Mouse (Mus musculus) hindbrain, embryonic 14.5 days (tissue): ENCODE data around the gene Acot7. TPM values are rescaled to one million over a fixed set of nuclear protein-coding genes. Genes with fewer than 3 reads are reported as not detected.

Source experiments
- ATAC-seq: fragments of 200-750 bp; cut with Nextera tagmentation; 2 replicates; pipeline ENCODE4 v1.8.0; 2017; ENCODE audit warnings: moderate number of reproducible peaks, mild to moderate bottlenecking, moderate TSS enrichment, moderate library complexity; ENCODE audit not compliant: low FRiP score
- DNase-seq: peaks from one replicate; pipeline ENCODE4 v3.0.0-alpha.2; 2015; ENCODE audit warnings: low spot score
- H3K27ac ChIP-seq: fragments of 300-500 bp; sonication (generic); 2 replicates; pipeline ENCODE4 v1.5.1; 2014; ENCODE audit warnings: mild to moderate bottlenecking, moderate library complexity
- H3K27me3 ChIP-seq: fragments of 300-500 bp; sonication (generic); 2 replicates; pipeline ENCODE4 v1.6.1; 2014; ENCODE audit warnings: mild to moderate bottlenecking, low read length, mixed read lengths; ENCODE audit not compliant: control insufficient read depth, insufficient read depth
- H3K36me3 ChIP-seq: fragments of 300-500 bp; sonication (generic); replicated peaks from 2 replicates; pipeline ENCODE4 v1.6.1; 2014; ENCODE audit not compliant: control insufficient read depth, insufficient read depth
- H3K4me1 ChIP-seq: fragments of 300-500 bp; sonication (generic); replicated peaks from 2 replicates; pipeline ENCODE4 v1.6.1; 2014; ENCODE audit warnings: antibody characterized with exemption, low read length, mixed read lengths; ENCODE audit not compliant: control insufficient read depth, insufficient read depth
- H3K4me2 ChIP-seq: fragments of 300-500 bp; sonication (generic); replicated peaks from 2 replicates; pipeline ENCODE4 v1.6.1; 2014; ENCODE audit warnings: mild to moderate bottlenecking, moderate library complexity
- H3K4me3 ChIP-seq: fragments of 300-500 bp; sonication (generic); replicated peaks from 2 replicates; pipeline ENCODE4 v1.5.1; 2014; ENCODE audit warnings: mild to moderate bottlenecking, low read length
- H3K9ac ChIP-seq: fragments of 300-500 bp; sonication (generic); 2 replicates; pipeline ENCODE4 v1.6.1; 2014
- H3K9me3 ChIP-seq: fragments of 300-500 bp; sonication (generic); 2 replicates; pipeline ENCODE4 v1.6.1; 2016; ENCODE audit warnings: low read length; ENCODE audit not compliant: control insufficient read depth
- WGBS: fragments of 180-500 bp; shearing (Covaris S2); extraction: QIAGEN DNeasy Blood & Tissue Kit; methylation state at CpG from one replicate; pipeline ENCODE4 v1.1.7; 2014; 5-methylcytosine and 5-hydroxymethylcytosine counted together
- polyA plus RNA-seq: library from polyadenylated mRNA; unstranded; fragments of >200 nt; fragmentation: Nextera tagmentation; extraction: Ambion mirVana; gene quantifications from 2 replicates; pipeline ENCODE4 v1.2.1, GENCODE M21; 2014

The Acot7 gene
- polyA plus RNA-seq, 1 experiment from 2014 or later: 352 TPM

GRCm38 (mm10) chr4:152262187-152262586 lies 84.3 kb downstream of the Acot7 start:
- DNase-seq (no peak), ATAC-seq (no peak)
- no peak overlapping the region for H3K9ac ChIP-seq
- no peak overlapping the region for H3K4me3 ChIP-seq
- H3K27ac ChIP-seq: no peak overlapping the region
- no peak overlapping the region for H3K4me2 ChIP-seq
- H3K4me1 ChIP-seq: no peaks in the 10 kb centered on the region; the same call in 1 of the 2 replicates
- 64% methylated on average over 9 of the region's 9 CpGs for WGBS
- H3K27me3 ChIP-seq: no peaks in the 10 kb centered on the region
- H3K9me3 ChIP-seq: no peaks in the 10 kb centered on the region
- 0 out of 2 replicates have a peak, but pooled peaks cover 3% of the 10 kb centered on the region for H3K36me3 ChIP-seq

DNA sequence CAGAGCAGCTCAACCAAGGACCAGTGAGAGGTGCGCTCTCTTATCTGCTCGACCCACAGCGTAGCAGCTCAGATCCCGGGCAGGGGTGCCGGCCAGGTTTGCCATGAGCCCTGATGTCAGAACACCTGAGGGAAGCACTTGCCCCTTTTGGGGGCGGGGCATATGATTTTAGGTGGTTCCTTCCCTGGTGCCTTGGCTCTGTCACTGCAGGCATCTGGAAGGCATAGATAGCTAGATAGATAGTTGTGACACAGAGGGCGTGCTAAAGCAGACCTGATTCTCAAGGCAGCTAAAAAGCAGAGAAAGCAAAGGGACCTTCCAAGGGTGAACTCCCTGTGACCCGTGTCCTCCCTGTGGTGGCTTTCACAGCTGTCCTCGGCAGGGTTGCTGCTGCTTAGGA lies 85.2 kb downstream of the Acot7 start:
- Histone ChIP-seq H3K4me3 (no peak overlapping the region), H3K4me2 (no peak overlapping the region), H3K36me3 (peaks cover 5% of the 10 kb centered on the region; the same call in 1 of the 2 replicates), H3K27ac (no peak overlapping the region), H3K27me3 (no peaks in the 10 kb centered on the region), H3K4me1 (no peaks in the 10 kb centered on the region; the same call in 1 of the 2 replicates), H3K9me3 (no peaks in the 10 kb centered on the region), H3K9ac (no peak overlapping the region)
- WGBS: 62% methylated on average over 9 of the region's 9 CpGs
- ATAC-seq: no peak
- no peak for DNase-seq

- Histone ChIP-seq H3K27ac (no peak overlapping the region), H3K9ac (no peak overlapping the region), H3K4me2 (no peak overlapping the region), H3K4me3 (no peak overlapping the region), H3K27me3 (0 out of 2 replicates have a peak, but pooled peaks cover under 1% of the 10 kb centered on the region), H3K36me3 (peaks cover 10% of the 10 kb centered on the region), H3K4me1 (no peaks in the 10 kb centered on the region; the same call in none of the 2 replicates), H3K9me3 (no peaks in the 10 kb centered on the region)
- WGBS: 31% methylated on average over 10 of the region's 10 CpGs
- no peak for DNase-seq
- peak; percentile 22; the same call in 1 of the 2 replicates for ATAC-seq
Observed at GRCm38 (mm10) chr4:152263512-152264176, 85.7 kb downstream of the Acot7 start.

GRCm38 (mm10) chr4:152264177-152264530 lies 86.2 kb downstream of the Acot7 start:
- DNase-seq (no peak), ATAC-seq (no peak)
- no peak overlapping the region for H3K9ac ChIP-seq
- no peak overlapping the region for H3K27ac ChIP-seq
- H3K4me1 ChIP-seq: no peaks in the 10 kb centered on the region; the same call in none of the 2 replicates
- no peak overlapping the region for H3K4me3 ChIP-seq
- WGBS: 57% methylated on average over 4 of the region's 4 CpGs
- H3K36me3 ChIP-seq: peaks cover 11% of the 10 kb centered on the region
- H3K27me3 ChIP-seq: 0 out of 2 replicates have a peak, but pooled peaks cover 5% of the 10 kb centered on the region
- no peaks in the 10 kb centered on the region for H3K9me3 ChIP-seq
- H3K4me2 ChIP-seq: no peak overlapping the region

DNA sequence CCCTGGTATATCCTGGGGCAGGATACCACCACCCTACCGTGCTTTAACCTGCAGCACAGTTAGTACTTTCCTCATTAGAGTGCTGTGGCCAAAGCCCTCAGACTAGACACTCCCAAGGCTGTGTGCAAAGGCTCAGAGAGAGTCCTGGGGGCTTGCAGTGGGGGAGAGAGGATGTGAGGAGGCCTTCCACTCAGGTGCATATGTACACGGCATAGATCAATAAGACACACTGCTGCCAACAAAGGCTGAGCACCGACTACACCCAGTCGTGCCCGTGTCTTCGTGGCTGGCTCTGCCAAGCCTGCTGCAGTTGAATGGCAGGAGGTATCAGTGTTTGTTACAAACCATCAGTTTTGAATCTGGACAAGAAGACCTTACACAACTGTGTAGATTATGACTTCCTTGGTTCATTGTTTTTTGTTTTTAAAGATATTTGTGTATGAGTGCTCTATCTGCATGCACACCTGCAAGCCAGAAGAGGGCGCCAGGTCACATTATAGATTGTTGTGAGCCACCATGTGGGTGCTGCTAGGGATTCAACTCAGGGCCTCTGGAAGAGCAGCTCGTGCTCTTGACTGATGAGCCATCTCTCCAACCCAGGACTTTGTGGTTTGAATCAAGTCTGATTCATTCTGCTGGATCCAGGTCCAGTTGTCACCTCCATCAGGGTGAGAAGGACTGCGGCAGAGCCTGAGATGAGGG lies 87.1 kb downstream of the Acot7 start:
- Histone ChIP-seq H3K9me3 (no peaks in the 10 kb centered on the region), H3K4me1 (no peaks in the 10 kb centered on the region; the same call in none of the 2 replicates), H3K9ac (no peak overlapping the region), H3K4me3 (no peak overlapping the region), H3K36me3 (peaks cover 11% of the 10 kb centered on the region), H3K27ac (no peak overlapping the region), H3K27me3 (0 out of 2 replicates have a peak, but pooled peaks cover 5% of the 10 kb centered on the region), H3K4me2 (no peak overlapping the region)
- 93% methylated on average over 9 of the region's 9 CpGs for WGBS
- DNase-seq (no peak), ATAC-seq (no peak)

- Histone ChIP-seq H3K4me3 (no peak overlapping the region), H3K36me3 (peaks cover 10% of the 10 kb centered on the region), H3K9ac (no peak overlapping the region), H3K27me3 (0 out of 2 replicates have a peak, but pooled peaks cover 5% of the 10 kb centered on the region), H3K27ac (no peak overlapping the region), H3K4me2 (no peak overlapping the region), H3K9me3 (no peaks in the 10 kb centered on the region), H3K4me1 (no peaks in the 10 kb centered on the region; the same call in none of the 2 replicates)
- ATAC-seq: no peak
- WGBS: 39% methylated on average over 5 of the region's 5 CpGs
- no peak for DNase-seq
Observed at GRCm38 (mm10) chr4:152265791-152266190, 87.9 kb downstream of the Acot7 start.

DNA sequence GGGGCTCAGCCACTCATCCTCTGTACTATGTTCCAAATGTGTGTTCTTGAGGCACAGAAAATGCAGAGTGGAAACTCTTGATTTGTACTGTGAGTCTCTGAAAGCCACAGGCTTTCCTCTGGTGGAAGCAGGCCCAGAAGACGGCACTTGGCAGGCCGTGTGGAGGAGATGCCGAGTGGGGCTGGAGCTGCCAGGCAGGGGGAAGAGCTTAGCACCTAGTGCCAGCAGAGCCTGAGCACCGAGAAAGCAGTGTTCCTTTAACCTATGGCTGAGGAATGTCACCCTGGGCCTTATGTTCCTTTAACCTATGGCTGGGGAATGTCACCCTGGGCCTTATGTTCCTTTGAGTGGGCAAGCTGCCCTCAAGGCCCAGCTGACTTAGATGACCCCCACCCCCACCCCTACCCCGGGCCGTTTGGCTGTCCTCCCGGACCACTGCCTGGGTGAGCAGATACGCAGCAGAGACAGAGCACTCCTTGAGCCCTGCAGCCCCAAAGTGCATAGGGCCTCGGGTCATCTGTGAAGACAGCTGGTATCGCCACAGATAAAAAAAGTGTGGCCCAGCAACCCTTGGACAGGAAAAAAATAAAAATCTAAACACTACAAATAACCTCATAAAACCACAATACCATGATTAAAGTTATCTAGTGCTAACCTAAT lies 88.4 kb downstream of the Acot7 start:
- DNase-seq: no peak
- no peak for ATAC-seq
- H3K4me3 ChIP-seq: no peak overlapping the region

GRCm38 (mm10) chr4:152267748-152268369 lies 89.9 kb downstream of the Acot7 start:
- Histone ChIP-seq H3K4me1 (no peaks in the 10 kb centered on the region; the same call in none of the 2 replicates), H3K27ac (no peak overlapping the region)

More for the DNA sequence above, 88.4 kb downstream of the Acot7 start:
- no peak overlapping the region for H3K9ac ChIP-seq
- 53% methylated on average over 10 of the region's 10 CpGs for WGBS
- no peaks in the 10 kb centered on the region for H3K9me3 ChIP-seq
- no peak overlapping the region for H3K27ac ChIP-seq
- H3K36me3 ChIP-seq: peaks cover 8% of the 10 kb centered on the region
- H3K27me3 ChIP-seq: 0 out of 2 replicates have a peak, but pooled peaks cover 5% of the 10 kb centered on the region
- H3K4me2 ChIP-seq: no peak overlapping the region
- no peaks in the 10 kb centered on the region; the same call in none of the 2 replicates for H3K4me1 ChIP-seq

More at GRCm38 (mm10) chr4:152267748-152268369, 89.9 kb downstream of the Acot7 start:
- WGBS: 59% methylated on average over 13 of the region's 13 CpGs
- no peak overlapping the region for H3K4me3 ChIP-seq
- DNase-seq (no peak), ATAC-seq (0 out of 2 replicates have a peak, but pooled peaks have one; percentile 41)
- no peak overlapping the region for H3K9ac ChIP-seq
- H3K27me3 ChIP-seq: 0 out of 2 replicates have a peak, but pooled peaks cover 11% of the 10 kb centered on the region
- H3K36me3 ChIP-seq: peaks cover 15% of the 10 kb centered on the region
- H3K4me2 ChIP-seq: no peak overlapping the region
- H3K9me3 ChIP-seq: no peaks in the 10 kb centered on the region
